Mouse (Mus musculus): ENCODE measurements around the gene Hs3st2. TPM values are rescaled to one million over a fixed set of nuclear protein-coding genes. Genes with fewer than 3 reads are reported as not detected.

The Hs3st2 gene
- polyA plus RNA-seq, 1 experiment from 2014 or later, result 0.96 TPM

DNA sequence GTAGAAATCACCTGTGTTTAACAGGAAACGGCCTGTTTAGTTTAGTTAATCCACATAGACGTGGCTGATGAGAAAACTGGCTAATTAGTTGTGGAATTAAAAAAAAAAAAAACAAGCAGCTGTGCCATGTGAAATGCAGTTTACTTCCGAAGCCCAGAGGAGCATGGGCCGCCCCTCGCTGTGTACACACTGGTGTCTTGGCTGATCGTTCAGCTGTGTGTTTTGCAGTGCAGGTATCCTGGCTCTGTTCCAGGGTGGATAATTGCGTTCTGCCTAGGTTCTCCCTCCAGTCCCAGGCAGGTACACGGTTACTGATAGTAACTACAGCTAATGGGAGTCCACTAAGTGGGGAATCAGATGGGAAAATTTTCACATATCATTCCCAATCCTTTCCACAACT, 86.6 kb downstream of the Hs3st2 start:
- DNase-seq (ENCODE audit: low spot score) (no peak), ATAC-seq (replicated peaks; ENCODE audit: low FRiP score) (no peak)
- Histone ChIP-seq H3K36me3 (ENCODE audit: control insufficient read depth, insufficient read depth, low read length) (no peaks in the 10 kb centered on the region), H3K9me3 (ENCODE audit: control insufficient read depth, low read length) (no peaks in the 10 kb centered on the region), H3K27ac (ENCODE audit: low read depth, low read length) (no peak overlapping the region), H3K4me3 (ENCODE audit: low read depth, low read length) (no peak overlapping the region), H3K4me2 (no peak overlapping the region), H3K4me1 (replicated peaks; ENCODE audit: control insufficient read depth, insufficient read depth, low read length) (no peaks in the 10 kb centered on the region), H3K9ac (ENCODE audit: low read depth, low read length) (no peak overlapping the region), H3K27me3 (replicated peaks; ENCODE audit: control insufficient read depth, insufficient read depth, low read length) (no peaks in the 10 kb centered on the region)
- 78% methylated on average over 8 of the region's 8 CpGs for WGBS

DNA sequence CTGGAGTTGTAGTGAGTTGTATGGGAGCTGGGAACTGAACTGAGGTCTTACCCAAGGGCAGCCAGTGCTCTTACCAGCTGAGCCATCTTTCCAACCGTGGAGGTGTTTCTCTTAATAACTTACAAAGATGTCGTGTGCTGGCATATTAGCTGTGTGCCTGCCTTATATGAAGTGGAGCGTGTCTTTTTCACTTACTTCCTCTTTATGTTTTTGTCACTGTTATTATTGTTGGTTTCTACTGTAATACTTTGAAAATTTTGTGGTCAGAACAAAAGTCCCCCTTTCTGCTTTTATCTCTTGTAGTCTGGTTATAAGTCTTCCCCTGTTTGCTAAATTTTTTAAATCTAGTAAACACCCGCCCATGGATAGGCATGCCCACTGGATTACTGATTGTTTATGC, 88.4 kb downstream of the Hs3st2 start:
- H3K27me3 ChIP-seq (replicated peaks; ENCODE audit: control insufficient read depth, insufficient read depth, low read length), result no peaks in the 10 kb centered on the region
- no peak overlapping the region for H3K4me3 ChIP-seq (ENCODE audit: low read depth, low read length)
- WGBS, result 79% methylated on average over 4 of the region's 4 CpGs
- no peaks in the 10 kb centered on the region for H3K36me3 ChIP-seq (ENCODE audit: control insufficient read depth, insufficient read depth, low read length)
- no peak for ATAC-seq (replicated peaks; ENCODE audit: low FRiP score)
- no peaks in the 10 kb centered on the region for H3K9me3 ChIP-seq (ENCODE audit: control insufficient read depth, low read length)
- no peak overlapping the region for H3K27ac ChIP-seq (ENCODE audit: low read depth, low read length)
- H3K4me1 ChIP-seq (replicated peaks; ENCODE audit: control insufficient read depth, insufficient read depth, low read length), result no peaks in the 10 kb centered on the region
- no peak overlapping the region for H3K9ac ChIP-seq (ENCODE audit: low read depth, low read length)
- DNase-seq (ENCODE audit: low spot score), result no peak
- no peak overlapping the region for H3K4me2 ChIP-seq

DNA sequence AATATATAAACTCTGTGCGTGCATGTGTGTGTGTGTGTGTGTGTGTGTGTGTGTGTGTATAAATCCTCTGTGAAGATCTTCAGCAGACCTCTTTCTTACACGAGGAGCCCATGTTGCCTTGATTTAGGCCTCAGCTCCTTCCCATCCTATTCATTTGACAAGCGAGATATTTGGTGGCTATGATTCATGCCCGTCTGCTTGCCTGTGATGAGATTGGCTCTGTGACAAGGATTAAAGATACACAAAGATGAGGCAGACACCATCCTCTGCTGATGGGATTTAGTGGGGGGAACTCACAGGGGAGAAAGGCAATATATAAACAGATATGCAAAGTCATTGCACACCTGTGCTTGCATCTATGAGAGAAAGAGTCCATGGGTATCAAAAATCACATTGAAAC, 92.9 kb downstream of the Hs3st2 start:
- no peak overlapping the region for H3K27ac ChIP-seq (ENCODE audit: low read depth, low read length)
- WGBS, result 78% methylated on average over 4 of the region's 4 CpGs
- no peak overlapping the region for H3K4me3 ChIP-seq (ENCODE audit: low read depth, low read length)
- no peaks in the 10 kb centered on the region for H3K27me3 ChIP-seq (replicated peaks; ENCODE audit: control insufficient read depth, insufficient read depth, low read length)
- no peak overlapping the region for H3K9ac ChIP-seq (ENCODE audit: low read depth, low read length)
- no peaks in the 10 kb centered on the region for H3K9me3 ChIP-seq (ENCODE audit: control insufficient read depth, low read length)
- ATAC-seq (replicated peaks; ENCODE audit: low FRiP score) (no peak), DNase-seq (ENCODE audit: low spot score) (no peak)
- no peaks in the 10 kb centered on the region for H3K36me3 ChIP-seq (ENCODE audit: control insufficient read depth, insufficient read depth, low read length)
- H3K4me1 ChIP-seq (replicated peaks; ENCODE audit: control insufficient read depth, insufficient read depth, low read length), result no peaks in the 10 kb centered on the region
- no peak overlapping the region for H3K4me2 ChIP-seq

DNA sequence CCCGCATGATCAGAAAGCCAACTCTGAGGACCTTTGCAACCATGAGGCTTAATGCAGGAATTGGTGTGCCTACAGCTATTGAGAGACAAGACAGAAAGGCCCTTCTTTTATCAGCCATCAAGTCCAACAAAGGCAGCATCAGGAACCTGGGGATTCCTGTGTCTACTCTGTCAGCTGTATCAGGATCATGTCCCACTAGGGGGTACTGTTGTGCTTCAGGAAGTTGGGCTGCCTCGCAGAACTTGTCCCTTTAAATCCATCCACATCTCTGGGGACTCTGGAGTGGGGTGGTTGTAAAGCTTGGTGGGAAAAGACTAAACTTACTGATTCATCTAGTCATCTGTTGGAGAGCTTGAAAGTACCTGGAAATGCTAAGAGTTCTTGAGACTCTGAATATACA, 93.6 kb downstream of the Hs3st2 start:
- Histone ChIP-seq H3K27ac (ENCODE audit: low read depth, low read length) (no peak overlapping the region), H3K9ac (ENCODE audit: low read depth, low read length) (no peak overlapping the region), H3K36me3 (ENCODE audit: control insufficient read depth, insufficient read depth, low read length) (no peaks in the 10 kb centered on the region), H3K9me3 (ENCODE audit: control insufficient read depth, low read length) (no peaks in the 10 kb centered on the region), H3K27me3 (replicated peaks; ENCODE audit: control insufficient read depth, insufficient read depth, low read length) (no peaks in the 10 kb centered on the region), H3K4me1 (replicated peaks; ENCODE audit: control insufficient read depth, insufficient read depth, low read length) (no peaks in the 10 kb centered on the region), H3K4me3 (ENCODE audit: low read depth, low read length) (no peak overlapping the region), H3K4me2 (no peak overlapping the region)
- 60% methylated on average over 2 of the region's 2 CpGs for WGBS
- ATAC-seq (replicated peaks; ENCODE audit: low FRiP score), result no peak
- no peak for DNase-seq (ENCODE audit: low spot score)

DNA sequence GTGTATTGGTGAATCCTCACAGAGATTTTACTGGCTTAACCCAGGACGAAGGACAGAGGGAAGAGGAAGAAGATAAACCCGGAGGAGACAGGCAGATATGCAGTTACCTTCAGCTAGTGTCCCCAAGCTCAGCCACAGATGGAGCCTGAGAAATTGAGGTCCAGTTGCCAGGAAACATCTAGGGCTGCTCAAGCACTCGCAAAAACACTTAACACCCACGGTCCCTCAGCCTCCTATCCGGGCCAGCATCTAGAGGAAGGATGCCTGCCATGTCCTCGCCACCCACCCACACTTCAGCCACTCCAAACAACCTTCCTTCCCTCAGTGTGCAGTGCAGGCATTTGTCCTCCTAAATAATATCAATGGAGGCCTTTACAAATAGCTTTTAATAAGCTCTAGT, 95.6 kb downstream of the Hs3st2 start:
- no peaks in the 10 kb centered on the region for H3K36me3 ChIP-seq (ENCODE audit: control insufficient read depth, insufficient read depth, low read length)
- ATAC-seq (replicated peaks; ENCODE audit: low FRiP score), result no peak
- no peak for DNase-seq (ENCODE audit: low spot score)
- H3K27ac ChIP-seq (ENCODE audit: low read depth, low read length), result no peak overlapping the region
- 63% methylated on average over 6 of the region's 6 CpGs for WGBS
- no peaks in the 10 kb centered on the region for H3K4me1 ChIP-seq (replicated peaks; ENCODE audit: control insufficient read depth, insufficient read depth, low read length)
- no peak overlapping the region for H3K4me3 ChIP-seq (ENCODE audit: low read depth, low read length)
- H3K4me2 ChIP-seq, result no peak overlapping the region
- no peaks in the 10 kb centered on the region for H3K27me3 ChIP-seq (replicated peaks; ENCODE audit: control insufficient read depth, insufficient read depth, low read length)
- no peaks in the 10 kb centered on the region for H3K9me3 ChIP-seq (ENCODE audit: control insufficient read depth, low read length)
- no peak overlapping the region for H3K9ac ChIP-seq (ENCODE audit: low read depth, low read length)

DNA sequence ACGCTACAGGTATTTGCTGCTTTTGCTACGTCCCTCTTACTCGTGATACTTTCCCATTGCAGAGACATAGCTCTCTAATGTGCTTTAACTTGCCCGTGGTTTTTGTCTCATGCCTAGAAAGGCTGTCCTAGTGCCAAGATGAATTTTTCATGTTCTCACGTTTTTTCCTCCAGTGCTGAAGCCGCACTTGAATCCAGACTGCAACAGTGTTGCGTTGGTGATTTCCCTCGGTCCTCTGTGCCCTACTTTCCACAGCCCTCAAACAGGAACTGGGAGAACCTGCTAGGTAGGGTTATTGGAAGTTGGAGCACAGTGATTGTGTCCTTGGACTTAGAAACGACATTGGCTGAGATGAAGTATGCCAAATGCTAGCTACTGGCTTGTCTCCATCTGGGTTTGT, 97.7 kb downstream of the Hs3st2 start:
- H3K27me3 ChIP-seq (replicated peaks; ENCODE audit: control insufficient read depth, insufficient read depth, low read length), result no peaks in the 10 kb centered on the region
- no peak overlapping the region for H3K27ac ChIP-seq (ENCODE audit: low read depth, low read length)
- H3K4me3 ChIP-seq (ENCODE audit: low read depth, low read length), result no peak overlapping the region
- no peaks in the 10 kb centered on the region for H3K4me1 ChIP-seq (replicated peaks; ENCODE audit: control insufficient read depth, insufficient read depth, low read length)
- no peaks in the 10 kb centered on the region for H3K36me3 ChIP-seq (ENCODE audit: control insufficient read depth, insufficient read depth, low read length)
- WGBS, result 79% methylated on average over 9 of the region's 9 CpGs
- no peak overlapping the region for H3K9ac ChIP-seq (ENCODE audit: low read depth, low read length)
- no peak for DNase-seq (ENCODE audit: low spot score)
- no peaks in the 10 kb centered on the region for H3K9me3 ChIP-seq (ENCODE audit: control insufficient read depth, low read length)
- ATAC-seq (replicated peaks; ENCODE audit: low FRiP score), result no peak
- H3K4me2 ChIP-seq, result no peak overlapping the region

DNA sequence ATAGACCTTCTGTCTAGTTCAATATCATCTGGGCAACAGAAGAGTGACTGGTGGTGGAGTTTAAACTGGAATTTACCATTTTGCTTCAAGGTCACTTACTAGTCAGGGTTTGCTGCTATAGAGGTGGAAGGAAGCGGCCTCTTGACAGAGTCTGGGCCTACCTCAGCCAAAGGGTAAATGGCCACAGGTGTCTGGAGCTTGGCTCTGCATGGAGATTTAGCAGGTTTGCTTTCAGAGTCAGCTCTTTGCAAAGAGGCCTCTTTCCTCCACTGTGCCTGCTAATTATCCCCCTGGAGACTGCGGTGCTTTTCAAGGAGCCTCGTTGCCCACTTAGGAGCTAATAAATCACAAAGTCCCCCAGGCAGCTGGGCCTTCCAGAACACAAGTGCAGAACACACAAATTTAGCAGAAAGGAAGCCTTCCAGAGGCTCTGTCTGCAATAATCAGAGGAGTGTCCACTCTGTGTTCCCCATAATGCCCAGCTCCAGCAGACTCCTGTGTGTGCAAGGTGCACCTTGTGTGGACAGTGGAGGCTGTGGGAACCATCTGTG, 99.9 kb downstream of the Hs3st2 start:
- DNase-seq (ENCODE audit: low spot score) (no peak), ATAC-seq (replicated peaks; ENCODE audit: low FRiP score) (no peak)
- 72% methylated on average over 3 of the region's 3 CpGs for WGBS

DNA sequence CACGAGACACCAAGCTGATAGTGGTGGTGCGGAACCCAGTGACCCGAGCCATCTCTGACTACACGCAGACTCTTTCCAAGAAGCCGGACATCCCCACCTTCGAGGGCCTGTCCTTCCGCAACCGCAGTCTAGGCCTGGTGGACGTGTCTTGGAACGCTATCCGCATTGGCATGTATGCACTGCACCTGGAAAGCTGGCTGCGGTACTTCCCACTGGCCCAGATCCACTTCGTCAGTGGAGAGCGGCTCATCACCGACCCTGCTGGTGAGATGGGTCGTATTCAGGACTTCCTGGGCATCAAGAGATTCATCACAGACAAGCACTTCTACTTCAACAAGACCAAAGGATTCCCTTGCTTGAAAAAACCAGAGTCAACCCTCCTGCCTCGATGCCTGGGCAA, 108.9 kb downstream of the Hs3st2 start:
- ATAC-seq (replicated peaks; ENCODE audit: low FRiP score) (no peak), DNase-seq (ENCODE audit: low spot score) (no peak)
- Histone ChIP-seq H3K4me3 (ENCODE audit: low read depth, low read length) (no peak overlapping the region), H3K4me2 (no peak overlapping the region), H3K36me3 (ENCODE audit: control insufficient read depth, insufficient read depth, low read length) (no peaks in the 10 kb centered on the region), H3K27me3 (replicated peaks; ENCODE audit: control insufficient read depth, insufficient read depth, low read length) (no peaks in the 10 kb centered on the region), H3K4me1 (replicated peaks; ENCODE audit: control insufficient read depth, insufficient read depth, low read length) (no peaks in the 10 kb centered on the region), H3K27ac (ENCODE audit: low read depth, low read length) (no peak overlapping the region), H3K9ac (ENCODE audit: low read depth, low read length) (no peak overlapping the region), H3K9me3 (ENCODE audit: control insufficient read depth, low read length) (no peaks in the 10 kb centered on the region)
- 89% methylated on average over 17 of the region's 17 CpGs for WGBS

More for the DNA sequence above, 99.9 kb downstream of the Hs3st2 start:
- Histone ChIP-seq H3K9ac (ENCODE audit: low read depth, low read length) (no peak overlapping the region), H3K4me3 (ENCODE audit: low read depth, low read length) (no peak overlapping the region), H3K36me3 (ENCODE audit: control insufficient read depth, insufficient read depth, low read length) (no peaks in the 10 kb centered on the region), H3K27ac (ENCODE audit: low read depth, low read length) (no peak overlapping the region), H3K27me3 (replicated peaks; ENCODE audit: control insufficient read depth, insufficient read depth, low read length) (no peaks in the 10 kb centered on the region), H3K4me2 (no peak overlapping the region), H3K4me1 (replicated peaks; ENCODE audit: control insufficient read depth, insufficient read depth, low read length) (no peaks in the 10 kb centered on the region), H3K9me3 (ENCODE audit: control insufficient read depth, low read length) (no peaks in the 10 kb centered on the region)

DNA sequence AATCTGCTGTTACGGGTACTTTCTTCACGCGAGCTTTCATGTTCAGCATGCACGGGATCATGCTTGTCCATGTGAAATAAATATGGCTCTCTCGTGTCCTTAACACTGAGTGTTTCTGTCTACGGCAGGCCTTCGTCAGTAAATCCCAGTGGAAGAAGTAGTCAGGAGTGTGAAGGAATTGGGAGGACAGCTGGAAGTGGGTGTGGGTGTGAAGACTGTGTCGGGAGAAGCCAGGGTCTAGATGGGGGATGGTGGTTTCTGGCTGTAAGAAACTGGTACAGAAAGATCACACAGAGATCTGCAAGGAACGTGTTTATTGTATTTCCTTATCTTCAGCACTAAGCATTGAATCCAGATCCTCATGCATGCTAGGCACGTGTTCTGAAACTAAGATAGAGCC, 110.0 kb downstream of the Hs3st2 start:
- Histone ChIP-seq H3K4me3 (ENCODE audit: low read depth, low read length) (no peak overlapping the region), H3K4me2 (no peak overlapping the region), H3K36me3 (ENCODE audit: control insufficient read depth, insufficient read depth, low read length) (no peaks in the 10 kb centered on the region), H3K9me3 (ENCODE audit: control insufficient read depth, low read length) (no peaks in the 10 kb centered on the region), H3K9ac (ENCODE audit: low read depth, low read length) (no peak overlapping the region), H3K4me1 (replicated peaks; ENCODE audit: control insufficient read depth, insufficient read depth, low read length) (no peaks in the 10 kb centered on the region), H3K27ac (ENCODE audit: low read depth, low read length) (no peak overlapping the region), H3K27me3 (replicated peaks; ENCODE audit: control insufficient read depth, insufficient read depth, low read length) (no peaks in the 10 kb centered on the region)
- ATAC-seq (replicated peaks; ENCODE audit: low FRiP score) (no peak), DNase-seq (ENCODE audit: low spot score) (no peak)
- WGBS, result 80% methylated on average over 10 of the region's 10 CpGs
